Mouse (Mus musculus): ENCODE results near the gene Plekhm2.

DNA sequence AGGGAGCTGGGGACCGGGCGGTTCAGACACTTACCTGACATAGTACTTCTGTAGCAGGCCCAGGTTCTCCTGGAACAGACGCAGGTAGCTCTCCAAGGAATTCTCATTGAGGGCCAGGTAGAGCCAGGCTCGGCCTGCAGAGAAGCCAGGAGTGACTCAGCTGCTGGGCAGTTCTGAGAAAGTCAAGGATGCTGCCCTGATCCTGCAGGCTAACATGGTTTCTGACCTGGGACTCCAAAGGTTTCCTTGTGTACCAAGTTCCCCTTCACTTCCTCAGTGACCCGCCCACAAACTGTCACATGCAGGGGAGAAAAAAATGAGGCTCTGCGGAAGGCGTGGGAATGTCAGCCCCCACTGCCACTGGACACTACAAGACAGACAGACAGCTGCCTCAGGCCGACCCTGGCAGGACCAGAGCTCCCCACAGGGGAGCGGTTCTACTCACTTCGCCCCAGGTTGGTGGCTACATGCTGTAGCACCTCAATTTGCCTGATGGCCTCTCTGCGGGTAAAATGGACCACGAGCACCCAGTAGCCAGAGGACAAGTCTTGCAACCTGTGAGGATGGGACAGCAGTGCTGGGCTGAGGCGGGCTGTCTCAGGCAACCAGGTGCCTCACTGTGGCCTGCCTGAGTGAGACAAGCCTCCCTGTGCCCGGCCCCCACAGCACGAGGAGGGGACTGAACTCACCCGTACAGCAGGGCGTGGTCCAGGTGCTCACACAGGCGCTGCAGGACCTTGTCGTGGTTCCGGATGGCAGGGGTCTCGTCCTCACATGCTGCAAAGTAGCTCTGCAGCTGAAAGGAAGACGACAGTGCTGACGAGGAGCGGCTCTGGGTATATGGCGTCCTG lies 22.5 kb downstream of the Plekhm2 start:
- TF ChIP-seq GATA1 (IDR thresholded peaks at IDR 0.05; ENCODE audit: borderline replicate concordance, low read length) (no peak), FLI1 (IDR thresholded peaks at IDR 0.05; ENCODE audit: low read length) (no peak)

Measured in megakaryocyte, embryonic 14.5 days (primary cell).